Mouse (Mus musculus) gastrocnemius, postnatal 10 days (tissue): Measurements from ENCODE around the gene Zbtb11. TPM values are rescaled to one million over a fixed set of nuclear protein-coding genes. Genes with fewer than 3 reads are reported as not detected.
"Not testable (repeated sequence)": the region's sequence is repeated elsewhere in the genome, so short reads cannot be mapped to it uniquely, and the experiment has no call there.

ENCODE experiments used
- DNase-seq: peaks from one replicate; pipeline ENCODE4 v3.0.0; 2021; ENCODE audit warnings: mixed read lengths
- total RNA-seq, 2 experiments: library from RNA; stranded (reverse); gene quantifications; 2 replicates each; pipeline ENCODE4 v1.2.3; 2021

The Zbtb11 gene
- total RNA-seq, 2 experiments from 2014 or later, result 6.5 to 9.1 TPM

GRCm38 (mm10) chr16:56038090-56038489 lies 64.4 kb downstream of the Zbtb11 start:
- no peak for DNase-seq

- DNase-seq, result not testable (repeated sequence)
Observed at GRCm38 (mm10) chr16:56048038-56048437, 74.4 kb downstream of the Zbtb11 start, which contains the start of gene Senp7. Gene Senp7, plus strand, starts transcription at chr16:56048338.

- DNase-seq, result no peak
Observed at GRCm38 (mm10) chr16:56055911-56056310, 82.2 kb downstream of the Zbtb11 start.

- no peak for DNase-seq
Observed at GRCm38 (mm10) chr16:56056944-56057590, 83.4 kb downstream of the Zbtb11 start.

GRCm38 (mm10) chr16:56058151-56058550 lies 84.5 kb downstream of the Zbtb11 start:
- DNase-seq, result no peak

Other genes with a start within 250 kb of the Zbtb11 start
- 1 to 10 TPM; 1.8 to 2.8 TPM for gene Nfkbiz, start 135.0 kb upstream of the Zbtb11 start, total RNA-seq
- under 1 TPM; 0.31 to 0.34 TPM for gene Nxpe3, start 78.6 kb upstream of the Zbtb11 start, total RNA-seq
- 1 to 10 TPM; 3.2 to 5.5 TPM for gene Cep97, start 39.0 kb upstream of the Zbtb11 start, total RNA-seq
- gene Rpl24, start 7.6 kb upstream of the Zbtb11 start, total RNA-seq, result 100 to 1,000 TPM; 823 to 845 TPM
- 10 to 100 TPM; 46.5 TPM for gene Pcnp, start 55.9 kb downstream of the Zbtb11 start, total RNA-seq
- gene Trmt10c, start 63.9 kb downstream of the Zbtb11 start, total RNA-seq, result 1 to 10 TPM; 8.9 to 9.0 TPM
- 10 to 100 TPM; 16.8 to 21.8 TPM for gene Senp7, start 74.5 kb downstream of the Zbtb11 start, total RNA-seq
- 1 to 10 TPM in 1 of 2 experiments, under 1 TPM in 1; 0.26 to 1.7 TPM for gene Impg2, start 230.4 kb downstream of the Zbtb11 start, total RNA-seq